Mouse (Mus musculus): ENCODE data around the gene Trak2. TPM values are rescaled to one million over a fixed set of nuclear protein-coding genes. Genes with fewer than 3 reads are reported as not detected.
"Not testable (repeated sequence)": the region's sequence is repeated elsewhere in the genome, so short reads cannot be mapped to it uniquely, and the experiment has no call there.

Trak2 gene
- 10 to 100 TPM; 76.4 to 87.9 TPM for total RNA-seq (2021)
- long read RNA-seq, experiment 1, full-length matches to known transcripts: 2 of 19 reads
- long read RNA-seq, experiment 1, partial matches to known transcripts: 0 of 19 reads
- long read RNA-seq, experiment 1, other reads (novel, unspliced or antisense): 17 of 19 reads
- long read RNA-seq, experiment 2, full-length matches to known transcripts: 7 of 39 reads
- long read RNA-seq, experiment 2, partial matches to known transcripts: 6 of 39 reads
- long read RNA-seq, experiment 2, other reads (novel, unspliced or antisense): 26 of 39 reads

DNA sequence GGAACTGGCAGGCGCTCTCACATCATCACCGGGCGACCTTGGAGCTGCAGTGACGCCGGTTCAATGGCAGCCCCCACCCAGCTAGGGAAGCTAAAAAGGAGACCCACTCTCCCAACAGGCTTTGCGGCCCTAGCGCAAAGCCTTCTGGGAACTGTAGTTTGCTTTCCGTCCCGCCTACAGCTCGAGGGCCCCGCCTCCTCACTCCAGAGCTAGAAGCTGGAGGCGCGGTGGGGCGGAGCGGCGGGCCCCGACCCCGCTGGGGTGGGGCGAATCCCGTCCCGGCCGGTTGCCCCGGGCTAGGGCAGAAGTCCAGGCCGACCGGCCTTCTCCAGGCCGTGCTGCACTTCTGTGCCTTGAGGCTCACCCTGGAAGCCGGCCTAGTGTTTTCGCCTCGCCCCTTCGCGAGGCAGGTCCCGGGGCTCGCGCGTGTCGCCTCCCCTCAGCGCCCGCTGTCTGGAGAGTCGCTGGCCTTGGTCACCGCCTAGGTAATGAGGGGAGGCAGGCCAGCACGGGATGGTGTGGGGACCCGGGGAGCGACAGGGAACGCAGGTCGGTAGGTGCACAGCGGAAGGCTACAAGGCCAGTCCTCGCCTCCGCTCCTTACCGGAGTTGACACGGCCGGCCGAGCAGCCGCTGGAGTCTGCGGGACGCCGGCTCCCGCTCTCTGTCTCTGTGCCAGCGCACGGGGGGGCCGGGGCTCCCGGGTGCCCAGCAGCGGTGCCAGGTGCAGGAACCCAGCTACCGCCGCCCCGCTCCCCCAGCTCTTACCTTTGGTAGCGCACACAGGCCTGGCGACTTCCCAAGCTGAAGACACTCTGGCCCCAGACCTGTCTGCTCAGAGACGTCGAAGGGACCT lies at the start of gene Trak2, which contains the start of gene Stradb:
Trak2 (minus strand) TSS at position 65 of the 856 bp plus-strand sequence.
Stradb (plus strand) TSS at position 157 of the 856 bp plus-strand sequence.
- DNase-seq: peak; percentile 95

DNA sequence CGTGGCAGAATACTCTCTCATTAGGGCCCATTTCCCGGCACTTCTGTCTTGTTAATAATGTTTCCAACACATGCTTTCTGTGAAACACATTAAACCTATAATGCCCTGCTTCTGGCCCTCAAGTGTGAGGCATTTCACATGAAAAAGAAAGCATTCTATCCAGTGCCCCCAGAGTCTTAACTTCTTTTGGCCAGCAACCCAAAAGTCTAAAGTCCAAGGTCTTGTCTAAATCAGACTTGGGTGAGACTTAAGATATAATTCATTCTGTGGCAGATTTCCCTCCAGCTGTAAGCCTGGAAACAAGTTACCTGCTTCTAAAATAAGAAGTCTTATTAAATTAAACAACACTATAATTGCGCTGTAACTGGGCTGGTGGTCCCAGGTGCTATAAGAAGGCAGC lies 48.3 kb upstream of the Trak2 start:
- no peak for DNase-seq

DNA sequence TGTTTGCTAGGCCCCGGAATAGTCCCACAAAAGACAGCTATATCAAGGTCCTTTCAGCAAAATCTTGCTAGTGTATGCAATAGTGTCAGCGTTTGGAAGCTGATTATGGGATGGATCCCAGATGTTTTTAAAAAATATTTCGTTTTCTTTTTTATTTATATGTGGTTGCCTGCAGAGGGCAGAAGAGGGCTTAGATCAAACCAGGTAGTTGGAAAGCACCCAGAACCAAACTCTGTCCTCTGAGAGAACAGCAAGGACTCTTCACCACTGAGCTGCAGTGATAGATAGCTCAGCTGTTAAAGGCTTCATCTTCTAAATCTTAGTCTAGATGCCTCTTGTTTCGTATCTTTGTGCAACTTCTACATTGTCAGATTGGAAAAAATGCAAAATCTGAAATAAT lies 36.0 kb upstream of the Trak2 start:
- DNase-seq: no peak

DNA sequence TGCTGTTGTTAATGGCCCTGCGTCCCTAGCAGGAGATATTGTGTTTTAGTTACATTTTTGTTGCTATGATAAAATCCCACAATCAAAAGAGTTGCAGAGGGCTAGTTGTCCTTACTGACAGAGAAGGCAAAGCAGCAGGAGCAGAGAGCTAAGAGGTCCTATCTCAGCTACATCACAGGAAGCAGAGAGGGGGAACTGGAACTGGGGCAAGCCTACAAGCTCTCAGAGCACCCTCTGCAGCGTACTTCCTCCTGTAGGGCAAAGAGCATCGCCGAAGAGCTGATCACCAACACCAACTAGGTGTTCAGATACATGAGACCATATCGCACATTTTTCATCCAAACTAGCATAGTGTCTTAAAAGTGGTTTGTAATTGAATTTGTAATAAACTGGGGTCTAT lies 22.1 kb upstream of the Trak2 start:
- no peak for DNase-seq

DNA sequence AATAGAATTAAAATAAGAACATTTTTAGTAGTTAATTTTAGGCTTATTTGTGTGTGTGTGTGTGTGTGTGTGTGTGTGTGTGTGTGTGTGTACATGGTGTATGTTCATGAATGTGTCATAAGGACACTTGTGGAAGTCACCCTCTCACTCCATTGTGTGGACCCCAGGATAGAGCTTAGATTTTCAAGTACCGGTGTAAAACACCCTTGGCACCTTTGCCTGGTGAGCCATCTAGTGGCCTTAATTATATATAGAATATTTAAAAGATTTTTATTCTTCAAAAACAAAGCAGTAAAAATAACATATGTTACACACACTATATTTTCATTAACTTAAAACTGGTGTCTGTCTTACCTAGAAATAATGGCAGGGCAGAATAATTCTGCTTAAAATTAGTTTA lies 20.5 kb upstream of the Trak2 start:
- DNase-seq: no peak

DNA sequence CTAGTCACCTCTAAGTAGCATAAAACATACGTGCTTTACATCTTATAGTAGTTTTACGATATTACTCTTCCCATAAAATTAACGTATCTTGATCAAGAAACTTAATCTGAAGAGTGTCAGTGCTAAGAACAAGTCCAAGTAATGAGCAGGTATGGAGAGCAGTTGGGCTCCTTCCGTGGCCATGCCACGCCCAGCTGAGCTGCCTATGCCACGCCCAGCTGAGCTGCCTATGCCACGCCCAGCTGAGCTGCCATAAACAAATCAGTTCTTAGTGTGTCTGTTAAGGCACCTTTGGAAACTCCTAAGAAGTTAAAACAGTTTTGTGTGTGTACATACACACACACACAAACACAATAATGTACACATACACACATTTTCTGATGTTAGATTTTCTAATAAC lies 19.9 kb upstream of the Trak2 start:
- DNase-seq: no peak

DNA sequence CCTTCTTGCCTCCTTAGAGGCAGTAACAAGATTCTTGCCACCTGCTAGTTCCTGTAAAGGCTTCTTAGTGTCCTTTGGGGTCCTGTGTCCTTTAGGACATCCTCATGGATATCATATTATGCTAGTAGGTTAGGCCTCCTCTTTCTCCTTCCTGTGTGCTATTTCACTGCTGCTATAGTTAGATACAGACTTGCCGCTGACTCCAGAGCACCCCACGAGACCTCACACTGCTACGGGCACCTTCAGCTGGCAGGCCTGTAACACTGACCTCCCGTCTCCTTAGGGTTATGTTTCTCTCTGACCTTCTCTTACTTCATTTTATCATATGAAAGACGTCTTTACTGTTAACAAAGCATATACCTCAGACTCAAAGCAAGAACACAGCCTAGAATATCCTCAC lies 11.4 kb upstream of the Trak2 start:
- peak; percentile 14 for DNase-seq

DNA sequence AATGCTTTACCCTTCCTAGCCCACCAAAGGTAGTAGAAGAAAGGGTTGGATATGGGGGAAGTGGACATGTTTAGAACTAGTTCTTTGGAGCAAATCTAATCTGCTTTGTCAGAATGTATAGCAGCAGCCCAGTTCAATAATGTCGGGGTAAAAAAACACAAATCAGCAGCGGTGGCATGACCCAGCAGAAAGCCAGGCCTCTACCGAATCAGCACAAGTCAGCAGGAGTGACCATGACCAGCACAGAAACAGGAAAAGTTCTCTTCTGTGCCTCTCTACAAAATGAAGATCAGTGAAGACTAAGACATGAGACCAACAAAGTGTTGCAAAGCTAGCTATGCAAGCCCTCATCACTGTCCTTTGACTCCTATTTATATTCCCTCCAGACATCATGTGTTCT lies 9.0 kb upstream of the Trak2 start:
- no peak for DNase-seq

DNA sequence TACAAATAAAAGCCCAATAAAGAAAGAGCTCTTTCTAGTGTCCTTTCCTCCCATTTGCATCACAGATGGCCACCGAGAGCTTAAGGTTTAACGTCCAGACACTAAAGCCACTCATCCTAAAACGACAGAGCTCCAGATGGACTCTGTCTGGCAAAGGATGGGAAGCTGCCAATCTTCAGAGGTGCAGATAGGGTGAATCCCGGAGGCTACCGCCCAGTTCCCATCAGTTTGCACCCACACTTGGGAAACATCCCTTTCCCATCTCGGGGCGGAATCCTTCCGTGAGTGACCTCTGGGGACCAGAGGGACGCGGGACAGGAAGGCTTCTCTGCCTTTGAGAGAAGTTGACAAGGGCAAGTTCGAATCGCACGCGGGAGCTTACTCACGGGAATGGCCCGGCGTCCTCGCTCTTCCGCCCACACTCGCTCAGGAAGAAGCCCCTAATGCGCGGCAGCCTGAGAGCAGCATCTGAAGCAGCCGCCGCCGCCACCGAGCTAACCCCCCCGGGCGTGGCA lies 322 bp downstream of the Trak2 start:
- no peak for DNase-seq

DNA sequence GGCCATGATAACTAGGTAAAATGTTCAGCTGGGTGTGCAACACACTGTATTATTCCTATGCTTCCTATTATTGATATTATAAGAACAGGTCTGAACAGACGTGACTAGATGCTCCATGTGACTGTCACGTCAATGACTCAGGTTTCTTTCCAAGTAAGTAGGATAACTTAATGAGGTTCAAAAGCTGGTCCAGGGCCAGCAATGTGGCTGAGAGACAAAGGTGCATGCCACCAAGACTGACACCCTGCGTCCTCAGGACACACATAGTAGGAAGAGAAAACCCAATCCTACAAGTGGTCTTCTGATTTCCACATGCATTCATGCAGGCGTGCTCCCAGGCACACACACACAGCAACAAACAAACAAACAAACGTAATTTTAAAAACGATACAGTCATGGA lies 2.1 kb downstream of the Trak2 start:
- DNase-seq: no peak

DNA sequence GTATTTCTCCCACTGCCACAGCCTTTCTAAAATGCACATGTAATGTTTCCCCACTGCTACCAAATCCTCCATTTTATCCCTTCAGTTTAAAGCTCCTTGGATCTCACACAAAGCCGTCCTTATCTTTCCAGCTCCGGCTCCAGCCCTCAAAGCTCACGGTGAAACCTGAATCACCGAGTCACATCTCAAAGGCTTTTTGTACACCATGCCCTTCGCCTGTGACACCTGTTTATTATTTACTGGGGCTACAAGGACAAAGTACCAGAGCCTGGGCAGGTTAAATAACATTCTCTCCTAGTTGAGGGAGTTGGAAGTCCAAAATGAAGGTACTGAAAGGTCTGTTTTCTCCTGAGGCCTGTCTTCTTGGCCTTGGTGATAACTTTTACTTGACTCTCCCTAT lies 3.2 kb downstream of the Trak2 start:
- DNase-seq: no peak

DNA sequence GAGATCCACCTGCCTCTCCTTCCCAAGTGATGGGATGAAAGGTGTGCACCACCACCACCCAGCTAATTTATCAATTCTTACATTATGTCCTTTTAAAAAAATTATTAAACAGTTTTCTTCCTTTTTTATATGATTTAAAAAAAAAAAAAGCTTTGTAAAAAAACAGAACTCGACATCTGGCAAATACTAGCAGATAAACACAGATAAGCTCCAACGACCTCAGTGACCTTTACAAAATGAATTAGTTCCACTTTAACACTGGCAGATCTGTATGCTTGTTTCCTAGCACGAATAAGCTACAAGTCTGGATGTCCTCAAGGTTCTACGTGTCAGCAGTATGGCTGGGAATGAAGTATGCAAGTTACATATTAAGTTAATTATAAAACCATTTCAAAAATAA lies 5.7 kb downstream of the Trak2 start:
- DNase-seq: no peak

DNA sequence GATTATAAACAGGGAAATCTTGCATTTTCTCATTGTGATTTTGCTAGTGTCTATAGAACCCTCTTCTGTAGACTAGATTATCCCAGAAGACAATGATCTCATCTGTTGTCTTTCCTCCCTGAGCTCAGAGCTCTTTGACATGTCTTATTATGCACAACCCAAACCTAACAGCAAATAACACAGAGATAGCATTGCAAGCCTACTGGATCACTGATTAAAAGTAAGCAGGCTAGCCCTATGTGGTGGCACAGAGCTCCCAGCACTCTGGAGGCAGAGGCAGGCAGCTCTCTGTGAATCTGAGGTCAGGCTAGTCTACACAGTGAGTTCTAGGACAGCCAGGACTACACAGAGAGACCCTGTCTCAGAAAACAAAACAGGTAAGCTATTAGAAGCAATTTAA lies 10.4 kb downstream of the Trak2 start:
- no peak for DNase-seq

DNA sequence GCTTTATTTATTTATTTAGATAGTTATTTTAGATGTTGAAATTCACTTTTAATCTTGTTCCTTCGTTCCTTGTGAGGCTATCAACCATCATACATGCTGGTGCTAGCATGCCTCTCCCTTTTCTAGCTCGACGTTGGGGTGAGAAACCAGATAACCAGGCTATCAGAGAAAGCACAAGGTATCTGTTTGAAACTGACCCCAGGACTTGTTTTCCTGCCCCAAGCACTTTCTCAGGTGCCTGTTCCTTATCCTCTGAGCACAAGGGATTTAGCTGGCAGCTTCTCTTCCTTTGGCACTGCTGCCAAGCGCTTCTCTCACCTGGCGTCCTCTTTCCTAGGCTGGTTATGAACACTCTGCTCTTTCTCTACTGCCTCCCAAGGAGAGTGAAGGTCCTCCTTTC lies 10.8 kb downstream of the Trak2 start:
- no peak for DNase-seq

DNA sequence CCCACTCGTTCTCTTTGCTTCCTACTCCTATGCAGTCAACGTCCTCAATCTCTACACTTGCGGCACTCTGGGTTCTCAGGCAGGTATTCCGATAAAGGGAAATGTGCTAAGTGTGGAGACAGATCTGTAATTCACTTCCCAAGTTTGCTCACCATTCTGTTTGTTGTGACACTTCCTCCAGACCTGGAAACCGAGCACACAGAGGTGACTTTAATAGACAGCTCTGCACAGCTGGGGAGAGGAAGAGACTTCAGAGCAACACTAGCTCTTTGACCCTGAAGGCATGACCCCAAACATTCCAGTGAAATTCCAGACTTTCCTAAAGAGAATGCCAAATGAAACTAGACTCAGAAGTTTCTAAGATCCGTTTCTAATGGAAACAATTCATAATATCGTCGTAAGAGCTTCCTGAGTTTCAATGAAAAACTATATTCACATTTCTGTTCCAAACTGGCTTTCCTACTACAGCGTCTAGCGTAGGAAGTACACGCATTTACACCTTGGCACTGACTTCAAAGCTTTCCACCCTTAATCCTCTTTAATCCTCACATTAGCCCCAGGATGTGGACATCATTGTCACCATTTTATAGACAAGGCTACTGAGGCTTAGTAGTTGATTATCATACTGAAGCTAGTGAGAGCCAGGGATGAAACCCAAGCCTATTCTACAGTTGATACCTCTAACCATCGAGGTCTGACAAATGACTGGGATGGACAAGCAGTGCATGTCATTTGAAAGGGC lies 11.9 kb downstream of the Trak2 start:
- no peak for DNase-seq

DNA sequence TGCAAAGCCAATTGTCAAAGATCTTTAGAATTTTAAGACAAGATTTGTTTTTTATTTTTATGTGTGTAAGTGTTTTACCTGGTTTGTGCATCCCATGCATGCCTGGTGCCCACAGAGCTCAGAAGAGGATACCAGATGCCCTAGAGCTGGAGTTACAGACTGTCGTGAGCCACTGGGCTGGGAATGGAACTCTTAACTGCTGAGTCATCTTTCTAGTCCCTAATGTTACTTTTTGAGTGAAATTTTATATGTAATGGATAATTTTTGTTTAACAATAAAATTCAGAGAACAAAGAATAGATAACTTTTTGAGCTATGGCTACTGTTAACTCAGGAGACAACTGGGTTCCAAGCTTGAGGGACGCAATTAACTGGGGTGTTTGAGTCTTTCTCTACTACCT lies 13.5 kb downstream of the Trak2 start:
- no peak for DNase-seq

DNA sequence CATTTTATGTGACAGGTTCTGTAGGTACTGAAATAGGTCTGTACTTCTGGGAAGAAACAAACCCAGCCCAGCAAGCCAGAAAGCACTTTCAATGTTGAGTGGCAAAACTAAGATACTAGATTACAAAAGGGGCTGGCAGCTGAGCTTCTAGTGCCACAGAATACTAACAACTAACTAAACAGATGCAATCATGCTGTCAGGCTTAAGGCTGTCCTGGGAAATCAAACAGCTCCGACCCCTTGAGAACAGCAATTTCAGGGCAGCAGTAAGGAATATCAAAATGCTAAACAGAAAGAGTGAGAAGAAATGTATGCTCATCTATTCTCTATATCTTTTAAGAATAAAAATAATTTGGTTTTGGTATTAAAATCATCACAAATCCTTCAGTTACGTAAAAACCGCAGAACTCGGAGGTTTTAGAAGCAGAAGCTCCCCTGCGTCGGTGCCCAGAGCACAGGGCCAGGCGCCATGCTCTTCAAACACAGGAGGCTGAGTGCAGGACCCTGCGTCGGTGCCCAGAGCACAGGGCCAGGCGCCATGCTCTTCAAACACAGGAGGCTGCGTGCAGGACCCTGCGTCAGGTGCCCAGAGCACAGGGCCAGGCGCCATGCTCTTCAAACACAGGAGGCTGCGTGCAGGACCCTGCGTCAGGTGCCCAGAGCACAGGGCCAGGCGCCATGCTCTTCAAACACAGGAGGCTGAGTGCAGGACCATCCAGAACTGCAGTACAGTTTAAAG lies 14.3 kb downstream of the Trak2 start:
- DNase-seq: not testable (repeated sequence)

DNA sequence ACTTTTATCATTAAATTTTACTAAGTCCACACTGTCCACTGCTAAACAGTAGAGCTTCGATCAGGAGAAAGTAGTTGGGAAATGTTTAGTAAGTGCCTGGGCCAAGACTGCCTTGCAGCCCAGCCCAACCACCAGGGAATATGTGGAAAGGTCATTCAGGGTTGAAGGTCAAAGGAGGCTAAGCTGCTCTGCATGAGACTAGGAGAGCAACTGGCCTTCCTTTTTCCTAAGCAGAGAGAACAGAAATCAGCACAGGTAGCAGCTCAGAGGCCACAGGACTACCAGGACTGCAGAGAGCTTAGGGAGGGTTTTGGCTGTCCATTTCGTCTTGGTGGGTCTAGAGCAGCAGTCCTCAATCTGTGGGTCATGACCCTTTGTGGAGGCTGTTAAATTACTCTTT lies 15.3 kb downstream of the Trak2 start:
- DNase-seq: peak; percentile 52

DNA sequence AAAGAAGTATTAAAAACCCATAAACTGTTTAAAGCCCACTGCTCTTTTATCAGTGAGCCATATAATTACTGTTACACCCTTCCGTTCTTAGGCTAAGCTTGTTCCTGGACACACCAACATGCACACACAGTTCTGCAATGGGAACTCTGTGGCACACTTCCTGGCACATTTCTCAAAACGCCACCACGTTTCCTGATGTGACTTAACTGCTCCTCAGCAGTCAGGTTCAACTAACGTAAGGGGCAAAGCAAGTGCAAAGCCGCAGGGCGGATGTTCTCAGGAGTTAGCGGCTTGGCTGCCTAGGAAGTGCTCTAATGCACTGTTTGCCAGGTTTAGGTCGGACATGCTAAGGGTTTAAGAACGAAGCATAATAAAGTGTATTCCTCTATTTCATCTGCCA lies 17.0 kb downstream of the Trak2 start:
- no peak for DNase-seq

DNA sequence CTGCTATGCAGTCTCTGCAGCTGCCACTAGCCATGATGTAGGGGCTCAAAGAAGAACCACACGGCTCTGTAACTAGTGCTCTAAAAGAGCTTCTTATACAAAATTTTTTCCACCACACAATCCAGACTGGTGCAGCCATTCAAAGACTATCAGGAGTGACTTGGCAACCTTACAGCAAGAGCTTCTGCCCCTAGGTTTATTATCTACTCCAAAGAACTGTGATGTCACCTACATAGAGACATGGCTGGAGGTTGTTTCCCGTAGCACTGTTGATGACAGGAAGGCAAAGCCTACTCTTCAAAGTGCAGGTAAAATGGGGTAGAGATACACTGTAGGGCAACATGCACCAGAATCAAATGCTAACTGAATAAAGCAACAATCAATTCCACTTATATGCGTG lies 17.5 kb downstream of the Trak2 start:
- no peak for DNase-seq

DNA sequence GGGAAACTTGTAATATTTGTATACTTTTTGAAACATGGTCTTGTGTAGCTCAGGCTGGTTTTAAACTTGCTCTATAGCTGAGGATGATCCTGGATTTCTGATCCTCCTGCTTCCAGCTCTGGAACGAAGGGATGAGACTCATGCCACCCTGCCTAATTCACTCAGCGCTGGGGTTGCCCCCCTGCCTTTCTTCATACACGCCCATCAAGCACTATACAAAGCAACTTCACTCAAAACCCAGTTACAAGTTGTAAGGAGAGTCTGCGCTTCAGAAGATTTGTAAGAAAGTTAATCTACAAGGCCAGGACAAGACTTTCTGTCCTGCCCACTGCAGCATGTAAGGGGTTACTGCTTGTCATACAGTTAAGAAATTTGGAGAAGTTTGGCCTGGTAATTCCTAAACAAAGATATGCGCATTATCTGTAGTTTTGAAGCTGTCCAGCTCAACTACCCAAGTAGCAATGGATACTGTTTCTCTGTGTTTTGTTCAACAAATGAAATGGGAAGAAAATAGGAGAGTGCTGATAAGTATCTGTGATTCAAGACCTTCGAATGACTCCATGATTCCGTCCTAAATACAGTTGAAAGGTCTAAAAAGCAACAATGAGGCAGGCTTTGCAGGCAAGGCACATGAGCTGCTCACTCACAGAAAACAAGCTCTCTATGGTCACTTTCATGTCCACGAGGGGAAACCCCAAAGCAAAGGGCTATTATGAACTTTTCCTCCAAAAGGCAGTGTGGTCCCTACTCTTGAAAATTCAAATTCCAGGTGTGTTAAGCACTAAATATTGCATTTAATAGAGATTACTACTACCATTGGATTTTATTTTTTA lies 18.4 kb downstream of the Trak2 start:
- no peak for DNase-seq
